Mouse (Mus musculus): ENCODE measurements around the gene Rbm4b.
A peak's percentile ranks its signal among the peaks of the same experiment; 100 is the strongest.
"Not testable (repeated sequence)": the region's sequence is repeated elsewhere in the genome, so short reads cannot be mapped to it uniquely, and the experiment has no call there.

Gene Rbm4b

DNA sequence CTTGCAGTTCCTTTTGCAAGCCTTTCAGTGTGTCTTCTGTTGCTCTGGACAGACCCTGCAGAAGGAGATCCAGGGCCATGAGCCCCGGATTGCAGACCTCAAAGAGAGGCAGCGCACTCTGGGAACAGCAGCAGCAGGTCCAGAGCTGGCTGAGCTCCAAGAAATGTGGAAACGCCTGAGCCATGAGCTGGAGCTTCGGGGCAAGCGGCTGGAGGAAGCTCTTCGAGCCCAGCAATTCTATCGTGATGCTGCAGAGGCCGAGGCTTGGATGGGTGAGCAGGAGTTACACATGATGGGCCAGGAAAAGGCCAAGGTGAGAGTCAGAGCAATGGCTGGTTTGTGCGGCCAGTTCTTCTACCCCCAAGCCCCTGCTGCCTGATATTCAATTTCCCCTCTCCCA lies 11.2 kb upstream of the Rbm4b start:
- DNase-seq (ENCODE audit: low read depth), result no peak

DNA sequence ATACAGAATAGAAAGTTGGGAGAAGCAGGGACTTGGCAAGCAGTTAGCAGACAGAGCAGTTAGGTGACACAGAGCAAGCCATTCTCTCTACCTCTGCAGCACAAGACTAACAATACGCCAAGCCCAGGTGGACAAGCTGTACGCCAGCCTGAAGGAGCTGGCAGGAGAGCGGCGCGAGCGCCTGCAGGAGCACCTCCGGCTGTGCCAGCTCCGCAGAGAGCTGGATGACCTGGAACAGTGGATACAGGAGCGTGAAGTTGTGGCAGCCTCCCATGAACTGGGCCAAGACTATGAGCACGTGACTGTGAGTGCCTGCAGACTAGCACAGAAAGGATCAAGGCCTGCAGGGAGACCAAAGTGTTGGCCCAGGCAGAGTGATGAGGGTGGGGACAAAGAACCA lies 10.6 kb upstream of the Rbm4b start:
- DNase-seq (ENCODE audit: low read depth), result no peak

- DNase-seq (ENCODE audit: low read depth), result no peak
Measured at GRCm38 (mm10) chr19:4746611-4747010, 9.7 kb upstream of the Rbm4b start.

GRCm38 (mm10) chr19:4747631-4748312 lies 8.5 kb upstream of the Rbm4b start:
- DNase-seq (ENCODE audit: low read depth), result no peak

- DNase-seq (ENCODE audit: low read depth), result no peak
Measured at GRCm38 (mm10) chr19:4748493-4748892, 7.8 kb upstream of the Rbm4b start.

- DNase-seq (ENCODE audit: low read depth), result no peak
Measured at GRCm38 (mm10) chr19:4749975-4750374, 6.3 kb upstream of the Rbm4b start.

- DNase-seq (ENCODE audit: low read depth), result peak; percentile 83
Measured at GRCm38 (mm10) chr19:4755565-4756192, 618 bp upstream of the Rbm4b start.

- no peak for DNase-seq (ENCODE audit: low read depth)
Measured at GRCm38 (mm10) chr19:4756921-4757320, 624 bp downstream of the Rbm4b start.

- not testable (repeated sequence) for DNase-seq (ENCODE audit: low read depth)
Measured at GRCm38 (mm10) chr19:4760544-4760943, 4.2 kb downstream of the Rbm4b start.

DNA sequence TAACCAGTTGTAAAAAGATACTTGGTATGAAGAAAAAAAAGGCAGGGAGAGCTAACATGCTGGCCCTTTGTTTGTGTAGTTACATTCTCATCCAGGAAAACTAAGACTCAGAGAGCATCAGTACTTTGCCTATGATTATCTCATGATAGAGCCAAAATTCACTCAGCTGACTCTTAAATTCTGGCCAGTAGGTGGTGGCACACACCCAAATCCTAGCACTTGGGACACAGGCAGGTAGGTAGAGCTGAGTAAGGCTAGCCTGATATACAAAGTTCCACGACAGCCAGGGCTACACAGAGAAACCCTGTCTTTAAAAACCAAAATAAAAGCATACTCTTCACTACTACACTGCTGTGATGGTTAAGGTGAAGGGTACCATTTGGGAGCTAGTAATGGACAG lies 6.6 kb downstream of the Rbm4b start:
- DNase-seq (ENCODE audit: low read depth), result no peak

DNA sequence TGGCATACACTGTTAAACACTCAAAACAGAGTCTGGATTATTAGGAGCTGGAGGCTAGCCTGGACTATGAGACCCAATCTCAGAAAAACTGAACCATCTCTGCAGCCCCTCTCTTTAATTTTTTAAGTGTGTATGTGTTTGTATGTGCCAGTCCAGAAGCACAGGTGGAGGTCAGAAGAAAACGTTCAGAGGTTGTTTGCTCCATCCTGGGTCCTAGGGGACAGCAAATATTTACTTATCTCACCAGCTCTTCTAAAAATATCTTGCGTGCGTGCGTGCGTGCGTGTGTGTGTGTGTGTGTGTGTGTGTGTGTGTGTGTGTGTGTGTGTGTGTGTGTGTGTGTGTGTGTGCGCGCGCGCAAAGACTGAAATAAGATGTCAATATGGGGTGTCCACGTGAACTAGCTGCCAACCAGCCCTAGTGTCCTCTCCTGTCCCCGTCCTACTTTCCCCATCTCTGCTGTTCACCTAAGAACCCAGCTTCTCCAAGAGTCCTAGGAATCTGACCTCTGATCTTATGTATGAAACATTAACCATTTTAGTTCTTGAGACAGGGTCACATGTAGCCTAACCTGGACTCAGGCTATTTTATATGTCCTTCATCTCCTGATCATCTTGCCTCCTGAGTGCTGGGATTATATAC lies 11.3 kb downstream of the Rbm4b start:
- no peak for DNase-seq (ENCODE audit: low read depth)

- no peak for DNase-seq (ENCODE audit: low read depth)
Measured at GRCm38 (mm10) chr19:4772785-4773184, 16.5 kb downstream of the Rbm4b start.

DNA sequence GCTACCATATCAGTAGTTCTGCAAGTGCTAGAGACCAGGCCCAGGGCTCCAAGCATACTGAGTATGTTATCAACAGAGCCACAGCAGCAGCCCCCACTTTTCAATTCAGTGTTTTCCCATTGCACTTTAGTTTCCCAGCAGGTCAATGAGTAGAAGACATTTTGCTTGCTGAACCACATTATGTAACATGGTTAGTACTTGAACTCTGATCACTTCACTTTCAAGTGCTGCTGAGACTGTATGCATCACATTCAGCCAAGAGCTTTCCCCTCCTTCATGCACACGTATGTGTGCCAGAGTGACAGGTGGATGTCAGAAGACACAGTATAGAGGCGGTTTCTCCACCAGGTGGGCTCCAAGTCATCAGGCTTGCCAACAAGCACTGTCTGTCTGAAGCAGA lies 26.6 kb downstream of the Rbm4b start:
- DNase-seq (ENCODE audit: low read depth), result no peak

- DNase-seq (ENCODE audit: low read depth), result no peak
Measured at GRCm38 (mm10) chr19:4785206-4785605, 28.9 kb downstream of the Rbm4b start.

DNA sequence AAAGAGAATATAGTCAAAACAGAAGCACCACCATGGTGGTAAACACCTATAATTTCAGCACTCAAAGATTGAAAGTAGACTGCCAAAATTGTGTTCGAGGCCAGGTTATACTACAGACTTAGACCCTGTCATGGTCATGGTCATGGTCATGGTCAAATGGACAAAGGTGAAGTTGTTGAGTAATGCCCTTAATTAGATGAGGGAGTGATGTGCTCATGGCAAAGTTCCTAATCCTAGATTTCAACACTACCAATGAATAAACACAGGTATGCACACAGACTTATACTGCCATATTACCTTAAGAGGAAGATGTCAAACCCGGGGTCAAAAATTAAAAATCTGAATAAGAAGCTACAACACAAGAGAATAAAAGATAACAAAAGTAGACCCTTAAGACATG lies 30.0 kb downstream of the Rbm4b start:
- no peak for DNase-seq (ENCODE audit: low read depth)

- no peak for DNase-seq (ENCODE audit: low read depth)
Measured at GRCm38 (mm10) chr19:4793281-4793830, 37.1 kb downstream of the Rbm4b start.

DNA sequence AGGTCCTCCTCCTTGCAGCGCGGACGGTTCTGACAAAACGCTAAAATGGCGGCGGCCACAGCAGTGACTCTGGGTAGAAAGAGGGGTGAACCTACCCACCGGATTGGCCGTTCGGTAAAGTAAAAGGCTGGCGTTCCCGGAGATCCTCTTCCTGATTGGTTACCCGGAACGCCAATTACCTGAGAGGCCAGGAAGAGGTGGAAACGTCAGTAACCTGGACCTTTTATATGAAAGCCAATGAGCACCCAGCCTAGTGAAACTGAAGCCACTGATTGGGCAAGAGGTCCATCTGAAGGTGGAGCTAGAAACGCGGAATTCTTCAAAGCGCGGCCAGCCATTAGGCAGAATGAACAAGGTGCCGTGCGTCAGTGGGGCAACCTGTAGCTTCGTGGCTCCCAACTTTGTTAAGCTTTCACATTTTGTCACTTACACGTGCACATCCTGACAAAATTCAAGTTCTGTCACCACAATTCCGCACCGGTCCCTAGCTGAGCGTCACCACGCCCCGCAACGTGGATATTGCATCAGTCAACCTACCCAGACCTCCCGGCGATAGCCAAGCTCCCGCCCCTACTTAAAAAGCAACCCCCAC lies 37.6 kb downstream of the Rbm4b start, which contains the start of gene Rbm4:
TSS of gene Rbm4 (minus strand) at position 71 of the 592 bp plus-strand sequence.
- DNase-seq (ENCODE audit: low read depth), result peak; percentile 100

- DNase-seq (ENCODE audit: low read depth), result no peak
Measured at GRCm38 (mm10) chr19:4795929-4796328, 39.6 kb downstream of the Rbm4b start.

DNA sequence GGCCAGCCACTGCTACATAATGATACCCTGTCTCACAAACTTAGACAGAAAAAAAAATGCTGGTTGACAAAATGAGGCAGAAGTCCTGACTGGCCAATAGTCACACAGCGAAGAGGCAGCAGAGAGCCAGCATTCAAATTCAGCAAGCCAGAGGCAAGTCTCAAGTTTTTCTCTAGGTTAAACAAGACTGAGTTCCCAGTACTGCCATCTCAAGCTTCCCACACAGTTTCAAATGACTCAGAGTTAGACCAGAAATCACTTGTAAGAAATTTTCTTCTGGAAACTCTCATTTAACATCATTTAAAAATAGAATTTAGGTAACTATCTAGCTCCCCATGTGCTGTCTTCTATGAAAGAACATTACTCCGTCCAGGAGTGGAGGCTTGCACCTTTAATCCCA lies 41.5 kb downstream of the Rbm4b start:
- no peak for DNase-seq (ENCODE audit: low read depth)

- no peak for DNase-seq (ENCODE audit: low read depth)
Measured at GRCm38 (mm10) chr19:4799083-4799482, 42.8 kb downstream of the Rbm4b start.

- no peak for DNase-seq (ENCODE audit: low read depth)
Measured at GRCm38 (mm10) chr19:4802691-4803091, 46.4 kb downstream of the Rbm4b start.

DNA sequence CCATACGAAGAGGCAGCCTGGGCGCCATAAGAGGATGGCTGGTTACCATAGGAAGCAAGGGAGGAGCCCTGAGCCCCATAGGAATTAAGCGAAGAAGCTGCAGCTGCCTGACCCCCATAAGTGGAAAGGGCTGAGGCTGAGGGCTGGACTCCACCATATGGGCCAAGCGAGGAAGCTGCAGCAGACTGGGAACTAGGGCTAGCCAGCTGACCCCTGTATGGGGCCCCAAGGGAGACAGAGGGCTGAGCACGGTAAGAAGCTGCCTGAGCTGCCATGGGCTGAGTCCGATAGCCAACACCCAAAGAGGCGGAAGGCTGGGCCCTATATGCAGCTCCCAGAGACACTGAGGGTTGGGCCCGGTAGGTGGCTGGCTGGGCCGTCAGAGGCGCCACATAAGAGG lies 47.0 kb downstream of the Rbm4b start:
- no peak for DNase-seq (ENCODE audit: low read depth)

DNA sequence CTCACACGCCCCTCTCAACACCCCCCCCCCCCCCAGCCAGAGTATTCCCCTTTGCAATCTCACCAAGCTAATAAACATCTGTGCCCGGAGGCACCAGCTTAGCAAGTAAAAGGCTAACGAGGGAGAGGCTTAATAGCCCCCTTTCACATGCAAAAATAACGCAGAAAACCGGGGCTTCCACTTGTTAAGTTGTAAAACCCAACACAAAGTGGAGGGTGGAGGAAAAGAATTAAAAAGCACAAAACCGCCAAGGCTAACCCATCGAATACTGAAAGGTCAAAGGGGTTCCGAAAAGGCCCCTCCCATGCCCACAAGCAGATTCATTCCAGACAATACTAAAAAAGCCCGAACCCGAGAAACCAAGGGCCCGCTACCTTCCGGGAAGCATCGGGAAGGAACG lies 54.0 kb downstream of the Rbm4b start:
- no peak for DNase-seq (ENCODE audit: low read depth)
